Mouse (Mus musculus) heart, postnatal 4 days (tissue): ENCODE results near the gene Spata4. TPM values are rescaled to one million over a fixed set of nuclear protein-coding genes. Genes with fewer than 3 reads are reported as not detected.
"Not testable (repeated sequence)": the region's sequence is repeated elsewhere in the genome, so short reads cannot be mapped to it uniquely, and the experiment has no call there.

Experiments
- DNase-seq: peaks from one replicate; pipeline ENCODE4 v3.0.0; 2021
- total RNA-seq, 2 experiments: library from RNA; stranded (reverse); gene quantifications; 2 replicates each; pipeline ENCODE4 v1.2.3; 2021

Gene Spata4
- total RNA-seq = under 1 TPM in 1 of 2 experiments, not detected in 1; 0.33 TPM

DNA sequence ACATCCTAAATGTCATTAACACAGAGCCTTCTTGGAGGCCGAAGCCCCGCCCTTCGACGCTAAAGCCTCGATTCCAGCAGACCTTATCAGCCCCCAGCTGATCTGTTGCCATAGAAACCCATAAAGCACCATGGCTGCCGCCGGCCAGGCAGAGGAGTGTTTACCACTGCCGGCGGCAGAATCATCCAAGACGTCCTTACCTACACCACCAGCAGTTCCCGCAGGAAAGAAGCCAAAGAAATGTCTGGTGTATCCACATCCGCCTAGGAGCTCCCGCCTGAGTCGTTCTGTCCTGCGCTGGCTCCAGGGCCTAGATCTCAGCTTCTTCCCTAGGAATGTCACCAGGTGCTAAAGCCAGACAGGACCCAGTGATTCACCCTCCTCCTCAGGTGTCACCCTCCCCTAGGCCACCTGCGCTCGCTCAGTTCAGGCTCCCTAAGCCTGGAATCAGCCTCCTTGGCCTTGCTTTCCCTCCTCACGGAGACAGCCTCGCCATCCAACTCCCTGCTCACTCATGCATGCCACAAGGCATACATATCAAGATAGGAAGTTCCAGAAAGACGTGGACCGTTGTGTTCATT lies at the start of gene Spata4:
TSS of gene Spata4 (plus strand) at position 111 of the 581 bp plus-strand sequence.
- peak; percentile 55 for DNase-seq

DNA sequence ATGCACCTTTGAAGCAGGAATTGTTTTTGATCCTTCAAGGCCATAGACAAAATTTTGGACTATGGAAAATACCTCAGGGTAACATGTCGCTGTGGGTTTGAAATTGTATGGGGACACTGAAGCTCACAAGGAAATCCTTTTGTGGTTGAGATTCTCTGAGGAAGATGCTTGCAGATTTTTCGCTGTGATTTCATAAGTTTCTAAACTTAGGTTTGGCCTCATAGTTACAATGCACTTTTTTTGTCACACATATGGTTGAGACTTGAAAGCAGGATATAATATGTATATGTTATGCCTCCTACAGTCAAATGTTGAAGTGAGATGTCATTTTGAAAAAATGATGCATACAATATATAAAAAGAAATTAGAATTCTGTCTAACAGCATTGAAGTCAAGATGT lies 45.7 kb upstream of the Spata4 start:
- no peak for DNase-seq

- DNase-seq = no peak
Observed at GRCm38 (mm10) chr8:54562137-54562536, 38.4 kb upstream of the Spata4 start.

DNA sequence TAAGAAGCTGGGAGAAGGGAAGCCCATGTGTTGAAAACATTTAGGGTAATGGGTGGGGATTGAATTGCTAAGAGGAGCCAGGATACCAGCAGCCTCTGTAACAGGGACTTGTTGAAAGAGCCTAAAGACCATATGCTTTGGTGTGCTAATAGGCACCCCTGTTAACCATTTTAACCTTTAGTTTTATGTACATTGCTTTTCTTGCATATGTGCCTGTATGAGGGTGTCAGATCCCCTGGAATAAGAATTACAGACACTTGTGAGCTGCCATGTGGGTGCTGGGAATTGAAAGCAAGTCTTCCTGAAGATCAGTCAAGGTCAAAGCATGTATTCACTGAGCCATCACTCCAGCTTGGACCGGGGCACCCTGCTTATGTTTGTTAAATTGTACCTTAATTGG lies 35.4 kb upstream of the Spata4 start:
- no peak for DNase-seq

GRCm38 (mm10) chr8:54565603-54566260 lies 34.8 kb upstream of the Spata4 start:
- DNase-seq = no peak

DNA sequence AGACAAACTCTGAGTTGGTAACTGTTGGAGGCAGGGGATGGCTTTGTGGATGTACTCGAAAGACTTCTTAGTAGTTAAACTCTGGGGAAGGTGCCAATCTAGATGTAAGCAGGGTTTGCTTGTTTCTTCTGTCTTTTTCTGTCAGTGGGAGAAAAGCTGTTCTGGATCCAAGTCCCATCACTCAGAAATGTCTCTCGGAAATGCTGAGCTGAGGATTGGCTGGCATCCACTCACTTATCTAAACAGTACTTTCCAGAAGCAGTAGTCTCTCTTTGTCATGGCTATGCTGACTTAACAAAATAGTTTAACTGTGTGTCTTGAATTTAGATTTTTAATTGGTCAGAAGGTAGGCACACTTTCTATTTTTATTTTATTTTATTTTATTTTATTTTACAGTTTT lies 33.4 kb upstream of the Spata4 start:
- DNase-seq = no peak

DNA sequence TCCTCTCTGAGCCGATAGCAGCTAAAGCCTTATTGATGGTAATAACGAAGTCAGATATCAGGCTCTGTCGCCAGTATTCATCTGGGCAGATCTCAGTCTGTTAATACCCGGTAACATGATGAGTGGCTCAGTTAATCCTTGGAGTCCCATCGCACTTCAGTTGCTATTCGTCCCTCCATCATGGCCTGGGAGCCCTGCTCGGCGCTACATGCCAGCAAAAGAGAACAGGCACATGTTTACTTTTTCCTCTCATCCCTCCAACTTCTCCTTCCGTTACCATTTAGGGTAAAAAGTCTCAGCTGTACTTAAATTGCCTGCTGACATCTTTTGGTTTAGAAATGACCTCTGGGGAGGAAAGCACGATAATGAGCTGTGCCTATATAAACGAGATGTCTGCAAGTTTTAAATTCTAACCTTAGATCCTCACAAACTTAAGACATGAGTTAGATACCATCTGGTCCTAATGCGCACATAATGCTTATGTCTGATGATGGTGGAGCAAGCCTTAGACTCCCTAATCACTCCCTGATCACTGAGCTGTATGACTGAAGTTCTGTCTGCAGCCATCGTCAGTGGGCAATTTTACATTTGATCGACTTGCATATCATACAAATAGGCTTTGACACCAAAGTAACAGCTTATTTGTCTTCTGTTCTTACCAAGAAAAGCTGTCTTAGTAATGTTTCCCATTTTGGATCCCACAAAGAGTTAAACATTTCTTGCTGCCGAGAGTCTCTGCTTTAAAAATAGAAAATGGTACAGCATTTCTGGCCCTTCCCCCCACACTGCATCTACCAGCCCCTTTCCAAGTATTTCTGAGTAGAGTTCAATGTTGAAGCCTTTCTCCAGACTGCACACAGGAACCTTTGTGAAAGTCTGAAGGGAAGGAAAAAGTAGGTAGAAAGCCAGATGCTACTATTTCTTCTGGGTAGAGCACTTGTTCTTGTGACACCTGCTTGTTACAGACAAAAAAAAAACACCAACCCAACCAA lies 29.7 kb upstream of the Spata4 start:
- peak; percentile 47 for DNase-seq

GRCm38 (mm10) chr8:54581436-54581835 lies 19.1 kb upstream of the Spata4 start:
- DNase-seq = no peak

- DNase-seq = no peak
Observed at GRCm38 (mm10) chr8:54582886-54583285, 17.7 kb upstream of the Spata4 start.

GRCm38 (mm10) chr8:54594634-54595033 lies 5.9 kb upstream of the Spata4 start:
- DNase-seq = no peak

DNA sequence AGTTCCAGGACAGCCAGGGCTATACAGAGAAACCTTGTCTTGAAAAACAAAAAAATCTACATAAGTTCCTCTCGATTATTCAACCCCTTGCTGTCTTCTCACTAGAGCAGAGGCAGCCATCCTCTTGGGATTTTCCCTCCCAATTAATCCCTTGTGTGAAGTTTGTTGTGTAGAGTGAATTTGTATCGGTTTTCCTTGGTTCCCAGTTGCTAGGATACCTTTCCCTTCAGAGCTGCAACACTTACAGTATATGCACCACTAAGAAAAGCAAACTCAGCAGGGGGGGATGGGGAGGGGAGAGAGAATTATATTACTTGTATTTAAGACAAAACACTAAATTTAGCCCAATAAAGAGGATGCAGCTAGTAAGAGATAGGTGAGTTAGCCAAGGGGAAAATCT lies 4.5 kb upstream of the Spata4 start:
- no peak for DNase-seq

- no peak for DNase-seq
Observed at GRCm38 (mm10) chr8:54596940-54597339, 3.6 kb upstream of the Spata4 start.

DNA sequence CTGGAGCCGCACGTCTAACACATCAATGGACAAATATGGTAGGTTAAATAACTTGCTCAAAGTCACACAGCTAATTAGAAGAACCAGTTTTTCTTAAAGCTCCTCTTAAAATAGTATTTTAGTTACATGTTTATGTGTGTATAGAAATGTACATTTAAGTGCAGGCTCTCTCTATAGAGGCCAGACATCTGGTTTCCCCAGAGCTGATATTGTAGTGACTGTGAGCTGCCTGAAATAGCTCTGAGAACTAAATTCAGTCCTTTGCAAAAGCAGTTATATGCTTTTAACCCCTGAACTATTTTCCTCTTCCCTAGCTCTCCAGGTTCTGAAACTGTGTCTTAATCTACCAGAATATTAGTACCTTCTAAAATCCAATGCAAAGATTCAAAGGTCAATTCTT lies 3.2 kb upstream of the Spata4 start:
- no peak for DNase-seq

GRCm38 (mm10) chr8:54603440-54603839 lies 2.9 kb downstream of the Spata4 start:
- DNase-seq = no peak

DNA sequence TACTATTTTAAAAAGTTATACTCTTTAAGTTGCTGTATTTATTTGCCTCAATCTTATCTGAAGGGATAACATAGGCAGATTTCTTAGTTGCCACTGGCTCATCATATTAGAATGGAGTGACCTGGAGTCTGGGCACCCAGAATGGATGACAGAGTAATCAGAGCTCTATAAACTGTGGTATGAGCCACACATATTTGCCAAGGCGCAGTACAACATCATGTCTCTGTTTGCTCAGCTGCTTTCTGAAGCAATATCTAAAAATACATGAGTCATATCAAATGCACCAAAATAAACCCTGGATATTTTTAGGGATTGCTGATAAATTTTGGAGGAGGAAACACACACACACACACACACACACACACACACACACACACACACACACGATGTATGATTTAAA lies 8.8 kb downstream of the Spata4 start:
- DNase-seq = peak; percentile 19

DNA sequence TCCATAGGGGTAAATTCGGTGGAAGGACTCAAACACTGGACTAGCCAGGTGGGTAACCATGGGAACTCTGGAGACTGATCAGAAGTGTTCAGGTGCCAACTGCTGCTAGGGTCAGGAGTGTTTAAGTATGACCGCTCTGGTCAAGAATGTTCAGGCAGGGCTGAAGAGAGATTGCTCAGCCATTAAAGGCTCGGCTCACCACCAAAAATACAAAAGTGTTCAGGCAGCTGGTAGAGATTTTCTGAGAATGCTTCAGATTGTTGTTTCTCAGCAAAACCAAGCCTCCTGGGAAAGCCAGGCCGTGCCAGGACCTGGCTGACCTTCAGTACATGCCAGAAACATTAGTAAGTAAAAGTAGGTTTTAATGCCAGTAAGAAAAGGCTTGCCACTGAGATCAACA lies 9.7 kb downstream of the Spata4 start:
- DNase-seq = peak; percentile 28

DNA sequence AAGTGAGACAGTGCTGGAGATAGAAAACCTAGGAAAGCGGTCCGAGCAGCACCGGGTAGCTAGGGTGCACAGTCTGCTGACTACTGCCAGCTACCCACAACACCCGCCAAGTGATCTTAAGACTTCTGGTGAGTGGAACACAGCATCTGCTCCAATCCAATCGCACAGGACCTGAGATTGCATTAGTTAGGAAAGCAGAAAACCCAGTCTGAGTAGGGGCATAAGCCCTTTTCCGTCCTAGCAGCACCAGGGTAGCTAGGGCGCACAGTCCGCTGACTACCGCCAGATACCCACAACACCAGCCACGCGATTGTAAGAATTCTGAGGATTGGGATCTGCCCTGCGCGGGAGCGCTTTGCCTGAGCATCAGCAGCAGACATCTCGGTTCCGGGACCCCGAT lies 16.1 kb downstream of the Spata4 start:
- not testable (repeated sequence) for DNase-seq

- DNase-seq = no peak
Observed at GRCm38 (mm10) chr8:54638634-54639033, 38.1 kb downstream of the Spata4 start.

Other genes starting within 250 kb of the Spata4 start
- gene Asb5, start 71.2 kb upstream of the Spata4 start, total RNA-seq = 1 to 10 TPM; 3.7 to 4.7 TPM
- gene Spcs3, start 70.8 kb upstream of the Spata4 start, total RNA-seq = 10 to 100 TPM; 38.0 to 39.8 TPM